In genomic region chr9:88546166-88546565, GRCm38 (mm10) we compare ENCODE assay signal across 9 mouse cellular contexts. TPM values are rescaled to one million over a fixed set of nuclear protein-coding genes. Genes with fewer than 3 reads are reported as not detected.
DNase-seq lines count a peak whose midpoint lies in the region; ATAC-seq and TF ChIP-seq lines count a peak whose summit lies in the region.
"Had no signal": no experiment of that assay in that cellular context is flagged by ENCODE, and none has a peak within 500 bp of the region (broad histone marks: within the 10 kb centered on the region; RNA-seq: fewer than 3 reads in every experiment).

No protein-coding gene starts in this region.

- H3K36me3 ChIP-seq in embryonic facial prominence, embryonic 14.5 days (ENCODE audit: control insufficient read depth, insufficient read depth, low read length), result no peaks in the 10 kb centered on the region
- no peaks in the 10 kb centered on the region for H3K36me3 ChIP-seq in lung, embryonic 14.5 days (ENCODE audit: insufficient read depth)
- H3K36me3 ChIP-seq in stomach, postnatal 0 days (ENCODE audit: control insufficient read depth, insufficient read depth, low read length), result no peaks in the 10 kb centered on the region

- no peaks in the 10 kb centered on the region for H3K27me3 ChIP-seq in embryonic facial prominence, embryonic 14.5 days (replicated peaks; ENCODE audit: control insufficient read depth, insufficient read depth, low read length)
- H3K27me3 ChIP-seq in lung, embryonic 14.5 days (ENCODE audit: insufficient read depth, low read length), result no peaks in the 10 kb centered on the region
- no peaks in the 10 kb centered on the region for H3K27me3 ChIP-seq in stomach, postnatal 0 days (ENCODE audit: control insufficient read depth, insufficient read depth, low read length)
- H3K27me3 ChIP-seq: megakaryocyte, embryonic 14.5 days had no signal

- no peak overlapping the region for H3K4me3 ChIP-seq in left cerebral cortex, adult 2 months
- no peak overlapping the region for H3K4me3 ChIP-seq in embryonic facial prominence, embryonic 14.5 days (ENCODE audit: low read depth, low read length)
- no peak overlapping the region for H3K4me3 ChIP-seq in lung, embryonic 14.5 days (ENCODE audit: low read depth, low read length)
- H3K4me3 ChIP-seq in stomach, postnatal 0 days (ENCODE audit: low read depth, low read length), result no peak overlapping the region
- H3K4me3 ChIP-seq: megakaryocyte, embryonic 14.5 days had no signal

- no peak for TF ChIP-seq EP300 in stomach, postnatal 0 days (optimal IDR thresholded peaks at IDR 0.05)

- peaks cover 15% of the 10 kb centered on the region for H3K4me1 ChIP-seq in embryonic facial prominence, embryonic 14.5 days (ENCODE audit: control insufficient read depth, insufficient read depth, low read length)
- H3K4me1 ChIP-seq in lung, embryonic 14.5 days (ENCODE audit: insufficient read depth), result no peaks in the 10 kb centered on the region; the same call in 1 of the 2 replicates
- peaks cover 4% of the 10 kb centered on the region; the same call in 1 of the 2 replicates for H3K4me1 ChIP-seq in stomach, postnatal 0 days (replicated peaks; ENCODE audit: control insufficient read depth, insufficient read depth)

- no peaks in the 10 kb centered on the region for H3K9me3 ChIP-seq in embryonic facial prominence, embryonic 14.5 days (ENCODE audit: control insufficient read depth, low read length)
- no peaks in the 10 kb centered on the region for H3K9me3 ChIP-seq in lung, embryonic 14.5 days (ENCODE audit: low read depth, low read length)
- no peaks in the 10 kb centered on the region for H3K9me3 ChIP-seq in stomach, postnatal 0 days (ENCODE audit: control insufficient read depth, low read length)
- H3K9me3 ChIP-seq: megakaryocyte, embryonic 14.5 days had no signal

- WGBS in embryonic facial prominence, embryonic 14.5 days, result 4% methylated on average over 2 of the region's 2 CpGs
- 7% methylated on average over 2 of the region's 2 CpGs for WGBS in lung, embryonic 14.5 days
- WGBS in stomach, postnatal 0 days, result 6% methylated on average over 2 of the region's 2 CpGs

- TF ChIP-seq CTCF in left cerebral cortex, adult 2 months (IDR thresholded peaks at IDR 0.05), result peak; percentile 87
- peak; percentile 71 for TF ChIP-seq CTCF in lung, embryonic 14.5 days (IDR thresholded peaks at IDR 0.05; ENCODE audit: low read depth)
- peak; percentile 85 for TF ChIP-seq CTCF in stomach, postnatal 0 days (IDR thresholded peaks at IDR 0.05; ENCODE audit: low read depth)

- ATAC-seq in embryonic facial prominence, embryonic 14.5 days (ENCODE audit: low read depth), result no peak
- no peak for ATAC-seq in lung, embryonic 14.5 days (ENCODE audit: insufficient read depth)
- no peak for ATAC-seq in stomach, postnatal 0 days (ENCODE audit: low FRiP score, low TSS enrichment)

- DNase-seq in left cerebral cortex, adult 2 months (ENCODE audit: extremely low spot score in 1 of 2, low spot score in 2 of 2), result peak; percentile 28
- no peak for DNase-seq in left cerebral cortex, postnatal 36 days (ENCODE audit: low spot score in 2 of 2)
- peak; percentile 64 for DNase-seq in ES-CJ7 (ENCODE audit: low read depth, low spot score)
- DNase-seq in adrenal gland, adult 2 months, result peak; percentile 45
- DNase-seq in embryonic facial prominence, embryonic 14.5 days (ENCODE audit: low spot score), result peak; percentile 70
- peak; percentile 84 for DNase-seq in lung, embryonic 14.5 days
- DNase-seq in stomach, postnatal 0 days (ENCODE audit: low spot score), result peak; percentile 55

- H3K9ac ChIP-seq in embryonic facial prominence, embryonic 14.5 days (ENCODE audit: low read depth, low read length), result no peak overlapping the region
- no peak overlapping the region for H3K9ac ChIP-seq in lung, embryonic 14.5 days
- no peak overlapping the region for H3K9ac ChIP-seq in stomach, postnatal 0 days (ENCODE audit: low read length)

- intact Hi-C loops in left cerebral cortex, adult 2 months (cut with DNase I), result loop anchor here (10.0 kb wide), 1 partner anchor 141 kb away; no protein-coding TSS in a partner anchor
- intact Hi-C loops in left cerebral cortex, postnatal 36 days (cut with DNase I), result loop anchor here (2.0 to 10.0 kb wide), 3 partner anchors 65 to 304 kb away; no protein-coding TSS in a partner anchor

- no peak overlapping the region for H3K27ac ChIP-seq in left cerebral cortex, adult 2 months
- no peak overlapping the region for H3K27ac ChIP-seq in embryonic facial prominence, embryonic 14.5 days (replicated peaks; ENCODE audit: low read depth, low read length)
- H3K27ac ChIP-seq in lung, embryonic 14.5 days (ENCODE audit: low read depth), result no peak overlapping the region
- no peak overlapping the region for H3K27ac ChIP-seq in stomach, postnatal 0 days (replicated peaks)

- H3K4me2 ChIP-seq in embryonic facial prominence, embryonic 14.5 days (ENCODE audit: low read depth, low read length), result no peak overlapping the region
- H3K4me2 ChIP-seq in lung, embryonic 14.5 days, result no peak overlapping the region
- H3K4me2 ChIP-seq in stomach, postnatal 0 days (replicated peaks; ENCODE audit: low read depth), result no peak overlapping the region

RNA-seq across cellular contexts. Expression of gene Zfp949, which starts 1.7 kb away (rescaled TPM):
- 10 to 100 TPM; 26.0 to 26.2 TPM for total RNA-seq in left cerebral cortex, adult 2 months (2021)
- 10 to 100 TPM; 22.4 to 23.8 TPM for total RNA-seq in left cerebral cortex, postnatal 36 days (2021)
- 10 to 100 TPM in 1 of 2 experiments, 1 to 10 TPM in 1; 9.1 to 10.9 TPM for total RNA-seq in adrenal gland, adult 2 months (2021)
- 0.95 and 1.4 TPM in 2 replicates for polyA plus RNA-seq in adrenal gland, adult 2 months (2012; rRNA removed)
- polyA plus RNA-seq in embryonic facial prominence, embryonic 14.5 days (2014; fragmentation: Nextera tagmentation; extraction: Ambion mirVana), result 9.0 and 10.5 TPM in 2 replicates
- 7.6 and 8.4 TPM in 2 replicates for polyA plus RNA-seq in lung, embryonic 14.5 days (2014; fragmentation: Nextera tagmentation; extraction: Ambion mirVana)
- polyA plus RNA-seq in stomach, postnatal 0 days (2015; fragmentation: Nextera tagmentation; extraction: Ambion mirVana), result 6.8 and 7.2 TPM in 2 replicates

RNA-seq across cellular contexts. Expression of gene Trim43a, which starts 34.5 kb away (rescaled TPM):
- total RNA-seq in left cerebral cortex, adult 2 months (2021), result 1 to 10 TPM; 1.6 to 1.7 TPM
- 1 to 10 TPM; 1.2 to 1.5 TPM for total RNA-seq in left cerebral cortex, postnatal 36 days (2021)
- total RNA-seq in adrenal gland, adult 2 months (2021), result under 1 TPM; 0.31 to 0.46 TPM
- polyA plus RNA-seq in adrenal gland, adult 2 months (2012; rRNA removed), result not detected in 2 replicates
- polyA plus RNA-seq in embryonic facial prominence, embryonic 14.5 days (2014; fragmentation: Nextera tagmentation; extraction: Ambion mirVana), result not detected in 2 replicates
- polyA plus RNA-seq in lung, embryonic 14.5 days (2014; fragmentation: Nextera tagmentation; extraction: Ambion mirVana), result 0.12 TPM in 1 of 2 replicates, not detected in the other
- polyA plus RNA-seq in stomach, postnatal 0 days (2015; fragmentation: Nextera tagmentation; extraction: Ambion mirVana), result 0.17 TPM in 1 of 2 replicates, not detected in the other
- total RNA-seq: gastrocnemius, postnatal 4 days had no signal

Comparison
In these comparisons a context has a peak if more than half of its experiments do, and no peak if none do; other contexts are left out.
1. DNase-seq: peak in left cerebral cortex, adult 2 months (2 of 2), ES-CJ7 (single experiment), adrenal gland, adult 2 months (single experiment), embryonic facial prominence, embryonic 14.5 days (single experiment), lung, embryonic 14.5 days (single experiment) and stomach, postnatal 0 days (single experiment); none in left cerebral cortex, postnatal 36 days (0 of 2).
2. Peak in every context shown above with its lines, with median percentiles within 50 percentile points of each other: CTCF ChIP-seq.